In genomic region chr7:90354229-90354604, GRCm38 (mm10) we compare ENCODE assay signal across 26 mouse cellular contexts. TPM values are rescaled to one million over a fixed set of nuclear protein-coding genes. Genes with fewer than 3 reads are reported as not detected.
DNase-seq lines count a peak whose midpoint lies in the region; ATAC-seq and TF ChIP-seq lines count a peak whose summit lies in the region.
"Had no signal": no experiment of that assay in that cellular context is flagged by ENCODE, and none has a peak within 500 bp of the region (broad histone marks: within the 10 kb centered on the region; RNA-seq: fewer than 3 reads in every experiment).

No protein-coding gene starts in this region.

- TF ChIP-seq CTCF in spleen, adult 2 months (IDR thresholded peaks at IDR 0.05; ENCODE audit: extremely low read depth, insufficient read depth, insufficient read length, insufficient replicate concordance) = no peak
- TF ChIP-seq CTCF in embryonic fibroblast, embryonic 13.5 days (IDR thresholded peaks at IDR 0.05; ENCODE audit: borderline replicate concordance, insufficient read depth, low read length) = no peak

- no peaks in the 10 kb centered on the region for H3K36me3 ChIP-seq in heart, embryonic 13.5 days
- no peaks in the 10 kb centered on the region for H3K36me3 ChIP-seq in heart, embryonic 11.5 days (ENCODE audit: control insufficient read depth, insufficient read depth, low read length)
- no peaks in the 10 kb centered on the region for H3K36me3 ChIP-seq in spleen, adult 2 months (ENCODE audit: control insufficient read depth, insufficient read depth, low read length)
- H3K36me3 ChIP-seq in hindbrain, embryonic 12.5 days = no peaks in the 10 kb centered on the region
- H3K36me3 ChIP-seq: heart, embryonic 10.5 days; hindbrain, embryonic 10.5 days; midbrain, embryonic 13.5 days had no signal

- no peak overlapping the region for H3K4me2 ChIP-seq in heart, embryonic 13.5 days
- no peak overlapping the region for H3K4me2 ChIP-seq in heart, embryonic 11.5 days
- no peak overlapping the region for H3K4me2 ChIP-seq in hindbrain, embryonic 12.5 days (replicated peaks)
- H3K4me2 ChIP-seq: forebrain, embryonic 13.5 days; midbrain, embryonic 13.5 days had no signal

- H3K4me1 ChIP-seq in heart, embryonic 13.5 days = peaks cover 23% of the 10 kb centered on the region
- H3K4me1 ChIP-seq in heart, embryonic 11.5 days (ENCODE audit: control insufficient read depth, insufficient read depth, low read length) = peaks cover 11% of the 10 kb centered on the region
- H3K4me1 ChIP-seq in spleen, adult 2 months (ENCODE audit: control insufficient read depth, insufficient read depth, insufficient read length) = peaks cover 2% of the 10 kb centered on the region; the same call in 1 of the 2 replicates
- H3K4me1 ChIP-seq in embryonic fibroblast, embryonic 13.5 days (ENCODE audit: control insufficient read depth, insufficient read depth, low read length) = peaks cover 16% of the 10 kb centered on the region
- no peaks in the 10 kb centered on the region for H3K4me1 ChIP-seq in hindbrain, embryonic 12.5 days
- H3K4me1 ChIP-seq: forebrain, embryonic 13.5 days; hindbrain, embryonic 10.5 days; midbrain, embryonic 13.5 days had no signal

- no peaks in the 10 kb centered on the region for H3K27me3 ChIP-seq in heart, embryonic 13.5 days (replicated peaks)
- H3K27me3 ChIP-seq in heart, embryonic 11.5 days (ENCODE audit: control insufficient read depth, insufficient read depth, low read length) = no peaks in the 10 kb centered on the region
- no peaks in the 10 kb centered on the region for H3K27me3 ChIP-seq in spleen, adult 2 months (ENCODE audit: control insufficient read depth, insufficient read depth, low read length)
- H3K27me3 ChIP-seq in hindbrain, embryonic 12.5 days = no peaks in the 10 kb centered on the region
- H3K27me3 ChIP-seq: CH12.LX; forebrain, embryonic 13.5 days; midbrain, embryonic 13.5 days had no signal

- no peak overlapping the region for H3K9ac ChIP-seq in heart, embryonic 13.5 days
- H3K9ac ChIP-seq in heart, embryonic 11.5 days (ENCODE audit: low read depth, low read length) = no peak overlapping the region
- no peak overlapping the region for H3K9ac ChIP-seq in hindbrain, embryonic 12.5 days
- H3K9ac ChIP-seq: forebrain, embryonic 13.5 days; liver, embryonic 14.5 days; midbrain, embryonic 13.5 days had no signal

- H3K4me3 ChIP-seq in heart, embryonic 13.5 days = no peak overlapping the region
- no peak overlapping the region for H3K4me3 ChIP-seq in heart, embryonic 11.5 days (ENCODE audit: low read depth, low read length)
- no peak overlapping the region for H3K4me3 ChIP-seq in spleen, adult 2 months (ENCODE audit: extremely low read depth, insufficient read depth, insufficient read length)
- H3K4me3 ChIP-seq in embryonic fibroblast, embryonic 13.5 days (ENCODE audit: insufficient read depth, low read length) = no peak overlapping the region
- H3K4me3 ChIP-seq in hindbrain, embryonic 12.5 days = no peak overlapping the region
- H3K4me3 ChIP-seq: forebrain, embryonic 13.5 days; heart, embryonic 10.5 days; hindbrain, embryonic 10.5 days; midbrain, embryonic 13.5 days had no signal

- peak overlapping the region; percentile 66 for H3K27ac ChIP-seq in heart, embryonic 13.5 days (replicated peaks)
- no peak overlapping the region for H3K27ac ChIP-seq in heart, embryonic 11.5 days (ENCODE audit: low read depth, low read length)
- H3K27ac ChIP-seq in spleen, adult 2 months (ENCODE audit: insufficient read depth, low read length) = peak overlapping the region; percentile 37; the same call in 1 of the 2 replicates
- peak overlapping the region; percentile 10; the same call in 1 of the 2 replicates for H3K27ac ChIP-seq in embryonic fibroblast, embryonic 13.5 days (ENCODE audit: insufficient read depth, low read length)
- H3K27ac ChIP-seq in hindbrain, embryonic 12.5 days = no peak overlapping the region
- H3K27ac ChIP-seq: forebrain, embryonic 13.5 days; hindbrain, embryonic 10.5 days; kidney, postnatal 0 days; liver, embryonic 14.5 days; macrophage; midbrain, embryonic 13.5 days had no signal

- no peaks in the 10 kb centered on the region for H3K9me3 ChIP-seq in heart, embryonic 13.5 days
- H3K9me3 ChIP-seq in heart, embryonic 11.5 days (replicated peaks; ENCODE audit: control insufficient read depth, low read length) = no peaks in the 10 kb centered on the region
- no peaks in the 10 kb centered on the region for H3K9me3 ChIP-seq in hindbrain, embryonic 12.5 days (replicated peaks)
- H3K9me3 ChIP-seq: forebrain, embryonic 13.5 days; heart, embryonic 10.5 days; hindbrain, embryonic 10.5 days; midbrain, embryonic 13.5 days had no signal

- no peak for TF ChIP-seq POLR2A in spleen, adult 2 months (IDR thresholded peaks at IDR 0.05; ENCODE audit: low read depth, low read length)
- no peak for TF ChIP-seq POLR2A in embryonic fibroblast, embryonic 13.5 days (IDR thresholded peaks at IDR 0.05; ENCODE audit: low read depth, low read length)

- no peak for ATAC-seq in heart, embryonic 13.5 days (ENCODE audit: extremely low read depth, insufficient number of reproducible peaks, low FRiP score, low TSS enrichment)
- no peak for ATAC-seq in heart, embryonic 11.5 days (replicated peaks; ENCODE audit: insufficient number of reproducible peaks, low FRiP score, low TSS enrichment)
- ATAC-seq in hindbrain, embryonic 12.5 days (ENCODE audit: low FRiP score) = no peak
- ATAC-seq: forebrain, embryonic 13.5 days; hindbrain, embryonic 16.5 days; midbrain, embryonic 13.5 days had no signal

- DNase-seq in spleen, adult 2 months (ENCODE audit: low read depth in 1 of 2, low spot score in 2 of 2) = no peak
- DNase-seq in spleen, postnatal 10 days (ENCODE audit: low spot score in 2 of 2) = no peak
- DNase-seq: adrenal gland, adult 2 months; adrenal gland, postnatal 36 days; B cell, adult 2 months; cerebellum, adult 18-20 months; cerebellum, postnatal 10 days; kidney, adult 18-20 months; kidney, postnatal 4 days; layer of hippocampus, postnatal 36 days; liver; lung, adult 2 months; lung, postnatal 10 days had no signal

- WGBS in heart, embryonic 13.5 days = 76% methylated on average over 2 of the region's 2 CpGs
- WGBS in heart, embryonic 11.5 days (ENCODE audit: insufficient replicate concordance) = 90% methylated on average over 2 of the region's 2 CpGs
- 60% methylated on average over 2 of the region's 2 CpGs for whole genome bisulfite sequencing in spleen, adult 2 months
- WGBS in hindbrain, embryonic 12.5 days = 95% methylated on average over 2 of the region's 2 CpGs

RNA-seq across cellular contexts. Expression of gene Sytl2, which starts 52.2 kb away (rescaled TPM):
- polyA plus RNA-seq in heart, embryonic 13.5 days (2015; fragmentation: Nextera tagmentation; extraction: Ambion mirVana) = 7.8 and 7.9 TPM in 2 replicates
- 5.2 and 5.5 TPM in 2 replicates for polyA plus RNA-seq in heart, embryonic 11.5 days (2014; fragmentation: Nextera tagmentation; extraction: Ambion mirVana)
- polyA plus RNA-seq in spleen, adult 2 months (2012; rRNA removed) = 1.2 and 1.4 TPM in 2 replicates
- 31.1 and 41.3 TPM in 2 replicates for polyA plus RNA-seq in embryonic fibroblast, embryonic 13.5 days (2011; ENCODE audit: insufficient read length, low read depth, missing spikeins)
- polyA plus RNA-seq in hindbrain, embryonic 12.5 days (2016; fragmentation: Nextera tagmentation; extraction: Ambion mirVana) = 5.6 and 6.7 TPM in 2 replicates

Comparison
In these comparisons a context has a peak if more than half of its experiments do, and no peak if none do; other contexts are left out.
1. H3K27ac ChIP-seq: peak in heart, embryonic 13.5 days (single experiment), spleen, adult 2 months (single experiment) and embryonic fibroblast, embryonic 13.5 days (single experiment); none in heart, embryonic 11.5 days (single experiment) and hindbrain, embryonic 12.5 days (single experiment).